Mouse (Mus musculus) neural tube, embryonic 12.5 days (tissue): ENCODE results near the gene Trpm3. TPM values are rescaled to one million over a fixed set of nuclear protein-coding genes. Genes with fewer than 3 reads are reported as not detected.

Source experiments
- ATAC-seq: fragments of 200-750 bp; cut with Nextera tagmentation; 2 replicates; pipeline ENCODE4 v1.8.0; 2017; ENCODE audit warnings: low read depth, mild to moderate bottlenecking, moderate TSS enrichment, moderate library complexity; ENCODE audit not compliant: low FRiP score
- H3K27ac ChIP-seq: fragments of 300-500 bp; sonication (generic); 2 replicates; pipeline ENCODE4 v1.5.1; 2016
- H3K27me3 ChIP-seq: fragments of 300-500 bp; sonication (generic); replicated peaks from 2 replicates; pipeline ENCODE4 v1.6.1; 2016; ENCODE audit warnings: mild to moderate bottlenecking
- H3K36me3 ChIP-seq: fragments of 300-500 bp; sonication (generic); 2 replicates; pipeline ENCODE4 v1.6.1; 2016; ENCODE audit warnings: mild to moderate bottlenecking
- H3K4me1 ChIP-seq: fragments of 300-500 bp; sonication (generic); 2 replicates; pipeline ENCODE4 v1.6.1; 2016
- H3K4me2 ChIP-seq: fragments of 300-500 bp; sonication (generic); replicated peaks from 2 replicates; pipeline ENCODE4 v1.6.1; 2016; ENCODE audit warnings: mild to moderate bottlenecking
- H3K4me3 ChIP-seq: fragments of 300-500 bp; sonication (generic); 2 replicates; pipeline ENCODE4 v1.5.1; 2016
- H3K9ac ChIP-seq: fragments of 300-500 bp; sonication (generic); 2 replicates; pipeline ENCODE4 v1.6.1; 2016; ENCODE audit warnings: mild to moderate bottlenecking
- H3K9me3 ChIP-seq: fragments of 300-500 bp; sonication (generic); 2 replicates; pipeline ENCODE4 v1.6.1; 2016; ENCODE audit warnings: mild to moderate bottlenecking
- WGBS: fragments of 180-500 bp; shearing (Covaris S2); methylation state at CpG from one replicate; pipeline ENCODE4 v1.1.7; 2016; 5-methylcytosine and 5-hydroxymethylcytosine counted together
- polyA plus RNA-seq: library from polyadenylated mRNA; unstranded; fragments of >200 nt; fragmentation: Nextera tagmentation; extraction: Ambion mirVana; gene quantifications from 2 replicates; pipeline ENCODE4 v1.2.1, GENCODE M21; 2016

Trpm3 gene
- polyA plus RNA-seq, 1 experiment from 2014 or later = 2.1 TPM

- H3K4me3 ChIP-seq = no peak overlapping the region
- H3K9me3 ChIP-seq = no peaks in the 10 kb centered on the region
- no peak overlapping the region for H3K9ac ChIP-seq
- no peak for ATAC-seq
- H3K36me3 ChIP-seq = no peaks in the 10 kb centered on the region
- 92% methylated on average over 3 of the region's 3 CpGs for WGBS
- no peaks in the 10 kb centered on the region for H3K27me3 ChIP-seq
- no peaks in the 10 kb centered on the region for H3K4me1 ChIP-seq
- H3K27ac ChIP-seq = no peak overlapping the region
- no peak overlapping the region for H3K4me2 ChIP-seq
Observed at GRCm38 (mm10) chr19:22672892-22673291, 534.0 kb downstream of the Trpm3 start.

GRCm38 (mm10) chr19:22676206-22676605 lies 537.4 kb downstream of the Trpm3 start:
- no peak for ATAC-seq
- Histone ChIP-seq H3K4me2 (no peak overlapping the region), H3K36me3 (no peaks in the 10 kb centered on the region), H3K27ac (no peak overlapping the region), H3K9me3 (no peaks in the 10 kb centered on the region), H3K4me3 (no peak overlapping the region), H3K4me1 (no peaks in the 10 kb centered on the region), H3K9ac (no peak overlapping the region), H3K27me3 (no peaks in the 10 kb centered on the region)
- 71% methylated on average over 4 of the region's 4 CpGs for WGBS

GRCm38 (mm10) chr19:22682238-22682637 lies 543.4 kb downstream of the Trpm3 start:
- Histone ChIP-seq H3K4me3 (no peak overlapping the region), H3K27me3 (no peaks in the 10 kb centered on the region), H3K36me3 (no peaks in the 10 kb centered on the region), H3K9ac (no peak overlapping the region), H3K9me3 (no peaks in the 10 kb centered on the region), H3K4me1 (no peaks in the 10 kb centered on the region), H3K4me2 (no peak overlapping the region), H3K27ac (no peak overlapping the region)
- no peak for ATAC-seq
- WGBS = 91% methylated on average over 6 of the region's 6 CpGs

GRCm38 (mm10) chr19:22691995-22692394 lies 553.1 kb downstream of the Trpm3 start:
- ATAC-seq = no peak
- H3K4me1 ChIP-seq = 0 out of 2 replicates have a peak, but pooled peaks cover 4% of the 10 kb centered on the region
- H3K9ac ChIP-seq = no peak overlapping the region
- H3K9me3 ChIP-seq = no peaks in the 10 kb centered on the region
- no peaks in the 10 kb centered on the region for H3K36me3 ChIP-seq
- no peak overlapping the region for H3K4me2 ChIP-seq
- no peak overlapping the region for H3K4me3 ChIP-seq
- no peaks in the 10 kb centered on the region for H3K27me3 ChIP-seq
- H3K27ac ChIP-seq = no peak overlapping the region
- WGBS = 77% methylated on average over 5 of the region's 5 CpGs

- no peaks in the 10 kb centered on the region for H3K9me3 ChIP-seq
- 0 out of 2 replicates have a peak, but pooled peaks cover 4% of the 10 kb centered on the region for H3K4me1 ChIP-seq
- no peaks in the 10 kb centered on the region for H3K27me3 ChIP-seq
- ATAC-seq = no peak
- 36% methylated on average over 4 of the region's 4 CpGs for WGBS
- no peak overlapping the region for H3K4me3 ChIP-seq
- no peak overlapping the region for H3K9ac ChIP-seq
- H3K27ac ChIP-seq = no peak overlapping the region
- H3K4me2 ChIP-seq = no peak overlapping the region; the same call in 1 of the 2 replicates
- H3K36me3 ChIP-seq = no peaks in the 10 kb centered on the region
Observed at GRCm38 (mm10) chr19:22692553-22692952, 553.7 kb downstream of the Trpm3 start.

- no peaks in the 10 kb centered on the region for H3K27me3 ChIP-seq
- H3K4me3 ChIP-seq = no peak overlapping the region
- WGBS = 82% methylated on average over 5 of the region's 5 CpGs
- no peak overlapping the region for H3K9ac ChIP-seq
- H3K36me3 ChIP-seq = no peaks in the 10 kb centered on the region
- no peak overlapping the region for H3K27ac ChIP-seq
- no peak for ATAC-seq
- 0 out of 2 replicates have a peak, but pooled peaks cover 4% of the 10 kb centered on the region for H3K4me1 ChIP-seq
- H3K4me2 ChIP-seq = no peak overlapping the region; the same call in 1 of the 2 replicates
- H3K9me3 ChIP-seq = no peaks in the 10 kb centered on the region
Observed at GRCm38 (mm10) chr19:22692956-22693355, 554.1 kb downstream of the Trpm3 start.

GRCm38 (mm10) chr19:22695423-22695822 lies 556.6 kb downstream of the Trpm3 start:
- 56% methylated on average over 2 of the region's 2 CpGs for WGBS

GRCm38 (mm10) chr19:22698737-22699136 lies 559.9 kb downstream of the Trpm3 start:
- Histone ChIP-seq H3K9me3 (no peaks in the 10 kb centered on the region), H3K4me3 (no peak overlapping the region), H3K27me3 (no peaks in the 10 kb centered on the region), H3K36me3 (no peaks in the 10 kb centered on the region), H3K4me1 (peaks cover 4% of the 10 kb centered on the region; the same call in 1 of the 2 replicates), H3K27ac (no peak overlapping the region), H3K4me2 (no peak overlapping the region), H3K9ac (no peak overlapping the region)
- ATAC-seq = no peak
- 82% methylated on average over 4 of the region's 4 CpGs for WGBS

More at GRCm38 (mm10) chr19:22695423-22695822, 556.6 kb downstream of the Trpm3 start:
- Histone ChIP-seq H3K9ac (no peak overlapping the region), H3K36me3 (no peaks in the 10 kb centered on the region), H3K4me3 (no peak overlapping the region), H3K4me2 (no peak overlapping the region), H3K27me3 (no peaks in the 10 kb centered on the region), H3K27ac (no peak overlapping the region), H3K9me3 (no peaks in the 10 kb centered on the region), H3K4me1 (0 out of 2 replicates have a peak, but pooled peaks cover 4% of the 10 kb centered on the region)
- no peak for ATAC-seq

- 25% methylated on average over 5 of the region's 5 CpGs for WGBS
- no peak overlapping the region for H3K9ac ChIP-seq
- ATAC-seq = no peak
- no peak overlapping the region for H3K4me2 ChIP-seq
- H3K9me3 ChIP-seq = no peaks in the 10 kb centered on the region
- H3K4me3 ChIP-seq = no peak overlapping the region
- H3K36me3 ChIP-seq = no peaks in the 10 kb centered on the region
- H3K27ac ChIP-seq = no peak overlapping the region
- peaks cover 10% of the 10 kb centered on the region; the same call in 1 of the 2 replicates for H3K4me1 ChIP-seq
- H3K27me3 ChIP-seq = no peaks in the 10 kb centered on the region
Observed at GRCm38 (mm10) chr19:22700871-22701651, 562.2 kb downstream of the Trpm3 start.

GRCm38 (mm10) chr19:22703876-22704275 lies 565.0 kb downstream of the Trpm3 start:
- peaks cover 10% of the 10 kb centered on the region; the same call in 1 of the 2 replicates for H3K4me1 ChIP-seq
- H3K4me3 ChIP-seq = no peak overlapping the region
- no peaks in the 10 kb centered on the region for H3K36me3 ChIP-seq
- H3K27ac ChIP-seq = no peak overlapping the region
- 22% methylated on average over 6 of the region's 6 CpGs for WGBS
- H3K9me3 ChIP-seq = no peaks in the 10 kb centered on the region
- H3K9ac ChIP-seq = no peak overlapping the region
- H3K27me3 ChIP-seq = no peaks in the 10 kb centered on the region
- ATAC-seq = no peak
- no peak overlapping the region for H3K4me2 ChIP-seq

GRCm38 (mm10) chr19:22705414-22705813 lies 566.6 kb downstream of the Trpm3 start:
- H3K4me2 ChIP-seq = no peak overlapping the region
- no peak overlapping the region for H3K4me3 ChIP-seq
- no peaks in the 10 kb centered on the region for H3K9me3 ChIP-seq
- ATAC-seq = no peak
- H3K27me3 ChIP-seq = no peaks in the 10 kb centered on the region
- H3K36me3 ChIP-seq = no peaks in the 10 kb centered on the region
- peaks cover 10% of the 10 kb centered on the region; the same call in 1 of the 2 replicates for H3K4me1 ChIP-seq
- no peak overlapping the region for H3K27ac ChIP-seq
- no peak overlapping the region for H3K9ac ChIP-seq

- WGBS = 83% methylated on average over 2 of the region's 2 CpGs
- Histone ChIP-seq H3K4me2 (no peak overlapping the region), H3K9me3 (no peaks in the 10 kb centered on the region), H3K27ac (no peak overlapping the region), H3K4me3 (no peak overlapping the region), H3K4me1 (no peaks in the 10 kb centered on the region), H3K27me3 (no peaks in the 10 kb centered on the region), H3K36me3 (no peaks in the 10 kb centered on the region), H3K9ac (no peak overlapping the region)
- no peak for ATAC-seq
Observed at GRCm38 (mm10) chr19:22719027-22719426, 580.2 kb downstream of the Trpm3 start.

- Histone ChIP-seq H3K4me1 (no peaks in the 10 kb centered on the region), H3K9ac (no peak overlapping the region), H3K36me3 (no peaks in the 10 kb centered on the region), H3K27ac (no peak overlapping the region), H3K27me3 (no peaks in the 10 kb centered on the region), H3K9me3 (no peaks in the 10 kb centered on the region), H3K4me3 (no peak overlapping the region), H3K4me2 (no peak overlapping the region)
- WGBS = 60% methylated on average over 2 of the region's 2 CpGs
- ATAC-seq = no peak
Observed at GRCm38 (mm10) chr19:22729846-22730245, 591.0 kb downstream of the Trpm3 start.
